Mouse (Mus musculus) frontal cortex, adult 2 months (tissue): ENCODE data around the gene Hist1h3a. TPM values are rescaled to one million over a fixed set of nuclear protein-coding genes. Genes with fewer than 3 reads are reported as not detected.
"Not testable (repeated sequence)": the region's sequence is repeated elsewhere in the genome, so short reads cannot be mapped to it uniquely, and the experiment has no call there.

Experiments used
- DNase-seq, 2 experiments: peaks; one replicate each; pipeline ENCODE4 v3.0.0; 2022; ENCODE audit warnings: low spot score in 1 of 2; ENCODE audit errors: extremely low spot score in 1 of 2
- polyA plus RNA-seq: library from polyadenylated mRNA; depleted of rRNA; stranded (reverse); fragments of >200 nt; gene quantifications from 2 replicates; pipeline ENCODE4 v1.2.3, GENCODE M21; 2012; rRNA removed

Gene Hist1h3a
- polyA plus RNA-seq = 0.86 and 1.2 TPM in 2 replicates

DNA sequence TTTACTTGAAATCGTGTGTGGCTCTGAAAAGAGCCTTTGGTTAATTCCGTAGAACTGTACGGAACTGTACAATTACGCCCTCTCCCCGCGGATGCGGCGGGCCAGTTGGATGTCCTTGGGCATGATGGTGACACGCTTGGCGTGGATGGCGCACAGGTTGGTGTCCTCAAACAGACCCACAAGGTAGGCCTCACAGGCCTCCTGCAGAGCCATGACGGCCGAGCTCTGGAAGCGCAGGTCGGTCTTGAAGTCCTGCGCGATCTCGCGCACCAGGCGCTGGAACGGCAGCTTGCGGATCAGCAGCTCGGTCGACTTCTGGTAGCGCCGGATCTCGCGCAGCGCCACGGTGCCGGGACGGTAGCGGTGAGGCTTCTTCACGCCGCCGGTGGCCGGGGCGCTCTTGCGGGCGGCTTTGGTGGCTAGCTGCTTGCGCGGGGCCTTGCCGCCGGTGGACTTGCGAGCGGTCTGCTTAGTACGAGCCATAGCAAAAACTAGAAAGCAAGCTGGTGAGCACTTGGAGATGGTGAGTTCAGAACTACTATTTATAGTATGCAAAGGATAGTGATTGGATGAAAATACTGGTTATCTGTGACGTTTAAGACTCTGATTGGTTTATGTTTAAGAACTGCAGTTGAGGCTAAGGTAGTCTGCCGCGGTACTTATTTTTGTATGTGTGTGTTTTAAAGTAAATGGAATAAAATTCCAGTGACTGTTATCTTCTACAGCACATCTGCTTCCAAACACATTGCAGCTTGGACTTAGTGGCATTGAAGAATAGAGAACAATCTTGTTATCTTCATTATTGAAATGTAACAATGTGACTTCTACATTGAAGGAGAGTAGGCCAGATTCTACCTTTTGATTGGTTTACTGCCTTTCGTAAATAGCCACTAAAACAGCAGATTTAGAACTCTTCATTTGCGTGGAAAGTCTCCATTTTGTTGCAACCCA is at the start of gene Hist1h3a:
Gene Hist1h3a, minus strand, starts transcription at position 516 of the 951 bp plus-strand sequence.
- DNase-seq = peak in 1 of 2 experiments; percentile 84

DNA sequence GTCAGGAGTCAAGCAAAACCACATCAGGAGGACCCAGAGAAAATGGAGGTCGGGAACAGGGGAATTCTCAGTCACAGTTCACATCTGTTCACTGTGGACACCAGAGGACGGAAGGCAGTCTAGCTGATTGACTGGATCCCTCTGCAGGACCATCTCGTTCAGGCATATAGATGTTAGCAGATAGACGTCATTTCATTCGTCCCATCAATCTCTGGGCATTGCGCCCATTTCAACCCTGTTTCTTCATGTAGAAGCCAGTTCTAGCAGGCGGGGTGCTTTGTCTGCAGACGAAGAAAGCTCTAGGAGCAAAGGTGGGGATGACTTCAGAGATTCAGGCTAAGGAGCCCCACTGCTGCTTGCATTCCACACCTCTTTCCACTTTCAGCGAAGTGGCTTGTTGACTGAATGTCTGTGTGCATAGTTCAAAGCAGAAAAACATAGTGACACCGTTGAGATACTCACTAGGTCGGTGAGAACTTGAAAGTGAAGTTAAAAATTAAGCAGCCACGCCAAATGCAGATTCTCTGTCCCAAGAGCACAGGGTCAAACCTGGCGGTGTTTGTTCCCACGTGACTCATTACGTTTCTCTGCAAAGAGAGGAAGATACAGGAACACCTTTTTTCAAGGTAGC is 44.4 kb upstream of the Hist1h3a start, which contains the start of gene Slc17a2:
Gene Slc17a2, plus strand, starts transcription at position 572 of the 631 bp plus-strand sequence.
- no peak for DNase-seq

DNA sequence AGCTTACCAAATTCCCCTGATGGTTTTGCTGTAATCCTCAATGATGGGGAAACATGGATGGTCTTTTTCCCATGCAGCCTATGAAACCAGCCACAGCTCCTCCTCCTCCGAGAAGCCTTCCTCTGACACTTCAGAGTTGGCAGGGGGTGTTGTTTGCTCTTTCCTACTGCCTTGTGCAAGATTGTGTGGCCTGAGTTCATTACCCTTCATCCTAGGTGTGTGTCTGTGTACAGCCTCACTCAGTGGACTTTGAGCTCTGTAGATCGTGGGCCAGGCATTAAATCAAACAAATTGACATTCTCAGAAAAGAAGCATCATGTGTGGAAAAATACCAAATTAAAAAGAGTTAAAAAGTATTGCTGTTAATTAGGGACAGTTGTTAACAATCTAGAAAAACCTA is 42.3 kb upstream of the Hist1h3a start:
- DNase-seq = no peak

- DNase-seq = no peak
These were observed 37.2 kb upstream of the Hist1h3a start for GRCm38 (mm10) chr13:23799405-23799804.

GRCm38 (mm10) chr13:23792520-23792919 is 30.3 kb upstream of the Hist1h3a start:
- DNase-seq = peak; percentile 4 to 79

DNA sequence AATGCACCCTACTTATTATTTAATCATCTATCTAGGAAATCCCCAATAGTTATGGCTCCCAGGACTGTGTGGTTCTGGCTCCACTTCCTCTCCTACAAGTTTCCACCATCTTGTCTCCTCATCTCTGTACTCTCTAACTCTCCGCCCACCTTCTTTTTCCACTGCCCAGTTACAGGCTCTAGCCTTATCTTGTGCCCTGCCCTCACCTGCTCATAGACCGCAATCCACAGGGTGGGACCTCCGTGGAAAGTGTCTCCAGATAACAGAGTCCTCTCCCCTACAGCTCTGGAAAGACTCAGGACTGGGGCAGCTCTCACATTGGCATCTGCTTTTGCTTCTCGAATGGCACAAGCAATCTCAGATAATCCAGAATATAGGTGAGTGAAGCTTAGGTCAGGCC is 16.8 kb upstream of the Hist1h3a start:
- DNase-seq = no peak

GRCm38 (mm10) chr13:23778339-23778738 is 16.2 kb upstream of the Hist1h3a start:
- no peak for DNase-seq

- peak; percentile 44 to 62 for DNase-seq
These were observed 10.6 kb upstream of the Hist1h3a start for GRCm38 (mm10) chr13:23772561-23773313.

- DNase-seq = not testable (repeated sequence)
These were observed 7.4 kb upstream of the Hist1h3a start, which contains the start of gene Trim38 for GRCm38 (mm10) chr13:23769613-23770012. Trim38 (plus strand) TSS chr13:23769913.

- no peak for DNase-seq
These were observed 6.7 kb upstream of the Hist1h3a start for GRCm38 (mm10) chr13:23768834-23769397.

- no peak for DNase-seq
These were observed 4.6 kb upstream of the Hist1h3a start for GRCm38 (mm10) chr13:23766772-23767171.

GRCm38 (mm10) chr13:23765172-23765513 is 3.0 kb upstream of the Hist1h3a start:
- no peak for DNase-seq

- DNase-seq = no peak
These were observed 2.4 kb upstream of the Hist1h3a start for GRCm38 (mm10) chr13:23764324-23765171.

DNA sequence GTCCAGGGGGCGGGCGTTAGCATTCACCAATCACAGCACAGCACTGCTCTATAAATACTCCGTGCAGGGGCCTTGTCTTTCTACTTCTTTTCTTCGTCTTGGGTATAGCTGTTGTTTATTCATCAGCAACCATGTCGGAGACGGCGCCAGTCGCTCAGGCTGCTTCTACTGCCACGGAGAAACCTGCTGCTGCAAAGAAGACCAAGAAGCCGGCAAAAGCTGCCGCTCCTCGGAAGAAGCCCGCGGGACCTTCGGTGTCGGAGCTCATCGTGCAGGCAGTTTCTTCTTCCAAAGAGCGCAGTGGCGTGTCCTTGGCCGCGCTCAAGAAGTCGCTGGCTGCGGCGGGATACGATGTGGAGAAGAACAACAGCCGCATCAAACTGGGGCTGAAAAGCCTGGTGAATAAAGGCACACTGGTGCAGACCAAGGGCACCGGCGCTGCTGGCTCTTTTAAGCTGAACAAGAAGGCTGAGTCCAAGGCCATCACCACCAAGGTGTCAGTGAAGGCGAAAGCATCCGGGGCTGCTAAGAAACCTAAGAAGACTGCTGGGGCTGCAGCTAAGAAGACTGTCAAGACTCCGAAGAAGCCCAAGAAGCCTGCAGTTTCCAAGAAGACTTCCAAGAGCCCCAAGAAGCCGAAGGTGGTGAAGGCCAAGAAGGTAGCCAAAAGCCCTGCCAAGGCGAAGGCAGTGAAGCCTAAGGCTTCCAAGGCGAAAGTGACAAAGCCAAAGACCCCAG is 1.6 kb upstream of the Hist1h3a start, which contains the start of gene Hist1h1a:
Gene Hist1h1a, plus strand, starts transcription at position 81 of the 738 bp plus-strand sequence.
- peak; percentile 79 to 89 for DNase-seq

DNA sequence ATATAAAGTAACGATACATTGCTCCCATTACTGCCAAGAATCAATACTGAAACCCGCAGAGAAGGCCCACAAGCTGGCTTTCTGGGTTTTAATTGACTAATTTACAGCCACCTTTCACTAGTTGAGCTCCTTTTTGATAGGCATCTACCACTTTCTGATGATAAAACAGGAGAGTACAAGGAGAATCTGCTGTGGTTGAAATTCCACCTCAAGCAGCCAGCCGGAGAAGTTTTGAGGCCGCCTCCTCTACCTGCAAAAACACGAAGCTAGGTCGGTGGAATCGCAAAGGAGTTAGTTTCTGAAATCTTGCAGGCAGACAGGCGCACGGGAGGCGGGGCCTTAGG is 1.0 kb upstream of the Hist1h3a start:
- DNase-seq = no peak

GRCm38 (mm10) chr13:23760972-23761864 is 968 bp downstream of the Hist1h3a start, which contains the start of gene Hist1h4a:
Hist1h4a (minus strand) TSS chr13:23761230.
- peak; percentile 98 to 99 for DNase-seq

GRCm38 (mm10) chr13:23760240-23760971 is 1.8 kb downstream of the Hist1h3a start:
- DNase-seq = no peak
